Mouse (Mus musculus) forebrain, embryonic 13.5 days (tissue): ENCODE measurements at regions not wholly inside any gene's neighbourhood (a gene's known extent, or its start where the extent isn't known, plus 50 kb on each side); places are given as distances from the start of the nearest gene placed in this dataset.
A peak's percentile ranks its signal among the peaks of the same experiment; 100 is the strongest.

Source experiments
- ATAC-seq: fragments of 200-750 bp; cut with Nextera tagmentation; 2 replicates; pipeline ENCODE4 v1.8.0; 2017
- H3K27ac ChIP-seq: fragments of 300-500 bp; sonication (generic); 2 replicates; pipeline ENCODE4 v1.5.1; 2015; ENCODE audit warnings: inconsistent platforms, mild to moderate bottlenecking, moderate library complexity
- H3K27me3 ChIP-seq: fragments of 300-500 bp; sonication (generic); 2 replicates; pipeline ENCODE4 v1.6.1; 2015; ENCODE audit warnings: mild to moderate bottlenecking, inconsistent platforms
- H3K36me3 ChIP-seq: fragments of 300-500 bp; sonication (generic); 2 replicates; pipeline ENCODE4 v1.6.1; 2015; ENCODE audit warnings: mild to moderate bottlenecking, inconsistent platforms; ENCODE audit not compliant: poor library complexity, severe bottlenecking
- H3K4me1 ChIP-seq: fragments of 300-500 bp; sonication (generic); 2 replicates; pipeline ENCODE4 v1.6.1; 2015; ENCODE audit warnings: inconsistent platforms
- H3K4me2 ChIP-seq: fragments of 300-500 bp; sonication (generic); 2 replicates; pipeline ENCODE4 v1.6.1; 2015; ENCODE audit warnings: inconsistent platforms, mild to moderate bottlenecking, moderate library complexity
- H3K4me3 ChIP-seq: fragments of 300-500 bp; sonication (generic); 2 replicates; pipeline ENCODE4 v1.5.1; 2015; ENCODE audit warnings: mild to moderate bottlenecking, inconsistent platforms
- H3K9ac ChIP-seq: fragments of 300-500 bp; sonication (generic); 2 replicates; pipeline ENCODE4 v1.6.1; 2015; ENCODE audit warnings: mild to moderate bottlenecking, inconsistent platforms
- H3K9me3 ChIP-seq: fragments of 300-500 bp; sonication (generic); replicated peaks from 2 replicates; pipeline ENCODE4 v1.6.1; 2016; ENCODE audit warnings: inconsistent platforms
- WGBS: fragments of 180-500 bp; shearing (Covaris S2); methylation state at CpG from one replicate; pipeline ENCODE4 v1.1.7; 2015; 5-methylcytosine and 5-hydroxymethylcytosine counted together

GRCm38 (mm10) chr14:24822876-24823567 lies 336.1 kb downstream of the Rps24 start:
- WGBS: 88% methylated on average over 13 of the region's 13 CpGs
- H3K4me2 ChIP-seq: no peak overlapping the region
- no peak overlapping the region for H3K4me3 ChIP-seq
- peaks cover 27% of the 10 kb centered on the region for H3K4me1 ChIP-seq
- H3K9ac ChIP-seq: no peak overlapping the region
- H3K9me3 ChIP-seq: no peaks in the 10 kb centered on the region
- ATAC-seq: no peak
- H3K27me3 ChIP-seq: no peaks in the 10 kb centered on the region
- no peak overlapping the region for H3K27ac ChIP-seq
- H3K36me3 ChIP-seq: no peaks in the 10 kb centered on the region

GRCm38 (mm10) chr14:24824351-24824750 lies 337.4 kb downstream of the Rps24 start:
- no peak overlapping the region for H3K9ac ChIP-seq
- H3K27ac ChIP-seq: no peak overlapping the region
- WGBS: 53% methylated on average over 2 of the region's 2 CpGs
- no peaks in the 10 kb centered on the region for H3K9me3 ChIP-seq
- no peak overlapping the region for H3K4me3 ChIP-seq
- H3K4me2 ChIP-seq: no peak overlapping the region
- H3K4me1 ChIP-seq: peaks cover 40% of the 10 kb centered on the region
- no peaks in the 10 kb centered on the region for H3K36me3 ChIP-seq
- no peaks in the 10 kb centered on the region for H3K27me3 ChIP-seq
- no peak for ATAC-seq

GRCm38 (mm10) chr14:24825722-24826386 lies 338.9 kb downstream of the Rps24 start:
- Histone ChIP-seq H3K9me3 (no peaks in the 10 kb centered on the region), H3K4me2 (no peak overlapping the region), H3K27ac (peak overlapping the region; percentile 90), H3K27me3 (no peaks in the 10 kb centered on the region), H3K4me3 (no peak overlapping the region), H3K36me3 (no peaks in the 10 kb centered on the region), H3K9ac (no peak overlapping the region), H3K4me1 (peaks cover 41% of the 10 kb centered on the region)
- WGBS: 33% methylated on average over 11 of the region's 11 CpGs
- peak; percentile 26; the same call in 1 of the 2 replicates for ATAC-seq

- Histone ChIP-seq H3K4me2 (peak overlapping the region; percentile 32), H3K36me3 (no peaks in the 10 kb centered on the region), H3K9ac (no peak overlapping the region), H3K9me3 (no peaks in the 10 kb centered on the region), H3K4me3 (no peak overlapping the region), H3K27ac (peak overlapping the region; percentile 90), H3K4me1 (peaks cover 41% of the 10 kb centered on the region), H3K27me3 (no peaks in the 10 kb centered on the region)
- WGBS: 9% methylated on average over 13 of the region's 13 CpGs
- ATAC-seq: peak; percentile 46; the same call in 1 of the 2 replicates
Observed at GRCm38 (mm10) chr14:24826471-24827337, 339.8 kb downstream of the Rps24 start.

GRCm38 (mm10) chr14:24827381-24828031 lies 340.6 kb downstream of the Rps24 start:
- Histone ChIP-seq H3K36me3 (no peaks in the 10 kb centered on the region), H3K27me3 (no peaks in the 10 kb centered on the region), H3K9ac (peak overlapping the region; percentile 43; the same call in 1 of the 2 replicates), H3K4me2 (peak overlapping the region; percentile 32), H3K9me3 (no peaks in the 10 kb centered on the region), H3K27ac (peak overlapping the region; percentile 90), H3K4me3 (no peak overlapping the region), H3K4me1 (peaks cover 44% of the 10 kb centered on the region)
- ATAC-seq: peak; percentile 65
- WGBS: 6% methylated on average over 8 of the region's 8 CpGs

- no peak for ATAC-seq
- peaks cover 57% of the 10 kb centered on the region for H3K4me1 ChIP-seq
- 43% methylated on average over 6 of the region's 6 CpGs for WGBS
Observed at GRCm38 (mm10) chr14:24829001-24829400, 342.1 kb downstream of the Rps24 start.

GRCm38 (mm10) chr14:24833211-24833610 lies 346.3 kb downstream of the Rps24 start:
- peaks cover 32% of the 10 kb centered on the region for H3K4me1 ChIP-seq
- WGBS: 25% methylated on average over 2 of the region's 2 CpGs
- no peak overlapping the region for H3K4me3 ChIP-seq
- no peak for ATAC-seq
- no peak overlapping the region for H3K4me2 ChIP-seq
- no peaks in the 10 kb centered on the region for H3K9me3 ChIP-seq
- H3K36me3 ChIP-seq: no peaks in the 10 kb centered on the region
- peak overlapping the region; percentile 35; the same call in 1 of the 2 replicates for H3K27ac ChIP-seq
- 0 out of 2 replicates have a peak overlapping the region, but pooled peaks have one; percentile 23 for H3K9ac ChIP-seq
- H3K27me3 ChIP-seq: no peaks in the 10 kb centered on the region

More at GRCm38 (mm10) chr14:24829001-24829400, 342.1 kb downstream of the Rps24 start:
- Histone ChIP-seq H3K27ac (peak overlapping the region; percentile 90), H3K36me3 (no peaks in the 10 kb centered on the region), H3K4me3 (no peak overlapping the region), H3K9me3 (no peaks in the 10 kb centered on the region), H3K9ac (no peak overlapping the region), H3K4me2 (no peak overlapping the region), H3K27me3 (no peaks in the 10 kb centered on the region)

GRCm38 (mm10) chr14:24838219-24838618 lies 351.3 kb downstream of the Rps24 start:
- Histone ChIP-seq H3K27me3 (no peaks in the 10 kb centered on the region), H3K36me3 (no peaks in the 10 kb centered on the region), H3K27ac (no peak overlapping the region), H3K4me2 (no peak overlapping the region), H3K4me3 (no peak overlapping the region), H3K9ac (no peak overlapping the region), H3K9me3 (no peaks in the 10 kb centered on the region), H3K4me1 (peaks cover 32% of the 10 kb centered on the region)
- no peak for ATAC-seq
- 82% methylated on average over 4 of the region's 4 CpGs for WGBS

- no peak for ATAC-seq
- Histone ChIP-seq H3K36me3 (no peaks in the 10 kb centered on the region), H3K9me3 (no peaks in the 10 kb centered on the region), H3K4me1 (peaks cover 26% of the 10 kb centered on the region), H3K4me3 (no peak overlapping the region), H3K9ac (no peak overlapping the region), H3K27me3 (no peaks in the 10 kb centered on the region), H3K27ac (no peak overlapping the region), H3K4me2 (no peak overlapping the region)
- 77% methylated on average over 4 of the region's 4 CpGs for WGBS
Observed at GRCm38 (mm10) chr14:24839056-24839455, 352.1 kb downstream of the Rps24 start.

GRCm38 (mm10) chr14:24841715-24842496 lies 355.0 kb downstream of the Rps24 start:
- no peak overlapping the region for H3K4me3 ChIP-seq
- whole genome bisulfite sequencing: 12% methylated on average over 17 of the region's 17 CpGs
- no peaks in the 10 kb centered on the region for H3K9me3 ChIP-seq
- peak; percentile 90 for ATAC-seq
- H3K36me3 ChIP-seq: no peaks in the 10 kb centered on the region
- peak overlapping the region; percentile 44; the same call in 1 of the 2 replicates for H3K9ac ChIP-seq
- peak overlapping the region; percentile 26 for H3K4me2 ChIP-seq
- peak overlapping the region; percentile 91 for H3K27ac ChIP-seq
- peaks cover 26% of the 10 kb centered on the region for H3K4me1 ChIP-seq
- H3K27me3 ChIP-seq: no peaks in the 10 kb centered on the region

GRCm38 (mm10) chr14:24843626-24844025 lies 356.7 kb downstream of the Rps24 start:
- Histone ChIP-seq H3K27me3 (no peaks in the 10 kb centered on the region), H3K4me3 (no peak overlapping the region), H3K9ac (no peak overlapping the region), H3K4me2 (no peak overlapping the region), H3K36me3 (no peaks in the 10 kb centered on the region), H3K9me3 (no peaks in the 10 kb centered on the region), H3K27ac (no peak overlapping the region), H3K4me1 (peaks cover 22% of the 10 kb centered on the region)
- ATAC-seq: no peak
- 84% methylated on average over 4 of the region's 4 CpGs for WGBS
